Mouse (Mus musculus) midbrain, embryonic 13.5 days (tissue): ENCODE results near the gene Cfap43. TPM values are rescaled to one million over a fixed set of nuclear protein-coding genes. Genes with fewer than 3 reads are reported as not detected.

Source experiments
- ATAC-seq: fragments of 200-750 bp; cut with Nextera tagmentation; 2 replicates; pipeline ENCODE4 v1.8.0; 2017; ENCODE audit warnings: mild to moderate bottlenecking, moderate TSS enrichment, moderate library complexity
- H3K27ac ChIP-seq: fragments of 300-500 bp; sonication (generic); 2 replicates; pipeline ENCODE4 v1.5.1; 2015; ENCODE audit warnings: inconsistent platforms, mild to moderate bottlenecking, moderate library complexity
- H3K27me3 ChIP-seq: fragments of 300-500 bp; sonication (generic); 2 replicates; pipeline ENCODE4 v1.6.1; 2015; ENCODE audit warnings: mild to moderate bottlenecking, inconsistent platforms
- H3K36me3 ChIP-seq: fragments of 300-500 bp; sonication (generic); 2 replicates; pipeline ENCODE4 v1.6.1; 2015; ENCODE audit warnings: mild to moderate bottlenecking, inconsistent platforms
- H3K4me1 ChIP-seq: fragments of 300-500 bp; sonication (generic); replicated peaks from 2 replicates; pipeline ENCODE4 v1.6.1; 2015; ENCODE audit warnings: inconsistent platforms
- H3K4me2 ChIP-seq: fragments of 300-500 bp; sonication (generic); replicated peaks from 2 replicates; pipeline ENCODE4 v1.6.1; 2015; ENCODE audit warnings: moderate library complexity, mild to moderate bottlenecking, inconsistent platforms
- H3K4me3 ChIP-seq: fragments of 300-500 bp; sonication (generic); replicated peaks from 2 replicates; pipeline ENCODE4 v1.5.1; 2015; ENCODE audit warnings: mild to moderate bottlenecking, inconsistent platforms
- H3K9ac ChIP-seq: fragments of 300-500 bp; sonication (generic); replicated peaks from 2 replicates; pipeline ENCODE4 v1.6.1; 2015; ENCODE audit warnings: mild to moderate bottlenecking, inconsistent platforms
- H3K9me3 ChIP-seq: fragments of 300-500 bp; sonication (generic); 2 replicates; pipeline ENCODE4 v1.6.1; 2016; ENCODE audit warnings: mild to moderate bottlenecking, inconsistent platforms
- WGBS: fragments of 180-500 bp; shearing (Covaris S2); methylation state at CpG from one replicate; pipeline ENCODE4 v1.1.7; 2015; 5-methylcytosine and 5-hydroxymethylcytosine counted together
- polyA plus RNA-seq: library from polyadenylated mRNA; unstranded; fragments of >200 nt; fragmentation: Nextera tagmentation; extraction: Ambion mirVana; gene quantifications from 2 replicates; pipeline ENCODE4 v1.2.1, GENCODE M21; 2015

Gene Cfap43
- polyA plus RNA-seq, 1 experiment from 2014 or later, result 0.36 TPM

- H3K4me2 ChIP-seq, result no peak overlapping the region
- H3K36me3 ChIP-seq, result no peaks in the 10 kb centered on the region
- no peaks in the 10 kb centered on the region for H3K9me3 ChIP-seq
- peak overlapping the region; percentile 97 for H3K27ac ChIP-seq
- no peak overlapping the region for H3K4me3 ChIP-seq
- peaks cover 27% of the 10 kb centered on the region for H3K4me1 ChIP-seq
- ATAC-seq, result no peak
- WGBS, result 93% methylated on average over 4 of the region's 4 CpGs
- H3K9ac ChIP-seq, result no peak overlapping the region
- no peaks in the 10 kb centered on the region for H3K27me3 ChIP-seq
These were observed 8.3 kb downstream of the Cfap43 start for GRCm38 (mm10) chr19:47910751-47911150.

- 44% methylated on average over 3 of the region's 4 CpGs for WGBS
- H3K9me3 ChIP-seq, result no peaks in the 10 kb centered on the region
- peak overlapping the region; percentile 68 for H3K9ac ChIP-seq
- H3K27ac ChIP-seq, result peak overlapping the region; percentile 97
- peak; percentile 25 for ATAC-seq
- H3K4me1 ChIP-seq, result peaks cover 29% of the 10 kb centered on the region
- H3K4me2 ChIP-seq, result peak overlapping the region; percentile 54
- H3K4me3 ChIP-seq, result no peak overlapping the region
- H3K27me3 ChIP-seq, result no peaks in the 10 kb centered on the region
- no peaks in the 10 kb centered on the region for H3K36me3 ChIP-seq
These were observed 8.9 kb downstream of the Cfap43 start for GRCm38 (mm10) chr19:47910117-47910618.

GRCm38 (mm10) chr19:47909387-47910116 is 9.5 kb downstream of the Cfap43 start:
- peak; percentile 88 for ATAC-seq
- Histone ChIP-seq H3K9me3 (no peaks in the 10 kb centered on the region), H3K36me3 (no peaks in the 10 kb centered on the region), H3K27ac (peak overlapping the region; percentile 97), H3K4me2 (peak overlapping the region; percentile 54), H3K27me3 (no peaks in the 10 kb centered on the region), H3K9ac (peak overlapping the region; percentile 68), H3K4me1 (peaks cover 31% of the 10 kb centered on the region), H3K4me3 (peak overlapping the region; percentile 31)
- WGBS, result under 1% methylated on average over 10 of the region's 10 CpGs

- Histone ChIP-seq H3K27me3 (no peaks in the 10 kb centered on the region), H3K27ac (peak overlapping the region; percentile 97), H3K9ac (peak overlapping the region; percentile 68; the same call in 1 of the 2 replicates), H3K4me2 (peak overlapping the region; percentile 54), H3K4me3 (peak overlapping the region; percentile 31; the same call in 1 of the 2 replicates), H3K9me3 (no peaks in the 10 kb centered on the region), H3K36me3 (no peaks in the 10 kb centered on the region), H3K4me1 (peaks cover 31% of the 10 kb centered on the region)
- peak; percentile 57 for ATAC-seq
- 14% methylated on average over 6 of the region's 6 CpGs for WGBS
These were observed 10.1 kb downstream of the Cfap43 start for GRCm38 (mm10) chr19:47908961-47909371.

DNA sequence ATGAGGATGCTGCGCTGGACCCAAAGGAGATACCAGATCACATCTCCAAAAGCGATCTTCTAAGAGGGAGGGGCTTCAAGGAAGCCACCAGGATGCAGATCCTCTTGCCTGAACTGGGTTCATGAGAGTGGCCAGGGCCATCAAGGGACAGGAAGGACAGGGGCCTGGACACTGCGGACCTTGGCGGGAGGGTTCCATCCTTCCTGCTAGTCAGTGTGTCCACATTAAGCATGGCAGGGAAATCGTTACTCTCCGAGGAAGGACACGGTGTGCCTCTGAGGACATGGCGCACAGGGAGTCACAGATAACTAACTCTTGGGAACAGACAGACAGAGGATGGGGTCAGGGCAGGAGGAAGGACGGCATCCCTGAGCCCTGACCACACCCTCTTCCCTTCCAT is 11.5 kb downstream of the Cfap43 start:
- Histone ChIP-seq H3K4me3 (no peak overlapping the region), H3K9me3 (no peaks in the 10 kb centered on the region), H3K4me2 (no peak overlapping the region), H3K4me1 (peaks cover 35% of the 10 kb centered on the region), H3K36me3 (no peaks in the 10 kb centered on the region), H3K27ac (no peak overlapping the region), H3K27me3 (no peaks in the 10 kb centered on the region), H3K9ac (no peak overlapping the region)
- 93% methylated on average over 9 of the region's 9 CpGs for WGBS
- ATAC-seq, result no peak

- ATAC-seq, result no peak
- 94% methylated on average over 5 of the region's 5 CpGs for WGBS
These were observed 13.5 kb downstream of the Cfap43 start for GRCm38 (mm10) chr19:47905603-47906002.

GRCm38 (mm10) chr19:47905081-47905480 is 14.0 kb downstream of the Cfap43 start:
- no peak for ATAC-seq
- H3K4me3 ChIP-seq, result no peak overlapping the region
- no peaks in the 10 kb centered on the region for H3K9me3 ChIP-seq
- peaks cover 25% of the 10 kb centered on the region for H3K4me1 ChIP-seq
- no peak overlapping the region for H3K9ac ChIP-seq
- WGBS, result 85% methylated on average over 4 of the region's 4 CpGs
- H3K27ac ChIP-seq, result 0 out of 2 replicates have a peak overlapping the region, but pooled peaks have one; percentile 14
- no peaks in the 10 kb centered on the region for H3K36me3 ChIP-seq
- H3K4me2 ChIP-seq, result no peak overlapping the region
- no peaks in the 10 kb centered on the region for H3K27me3 ChIP-seq

More at GRCm38 (mm10) chr19:47905603-47906002, 13.5 kb downstream of the Cfap43 start:
- H3K27me3 ChIP-seq, result no peaks in the 10 kb centered on the region
- peaks cover 31% of the 10 kb centered on the region for H3K4me1 ChIP-seq
- no peak overlapping the region for H3K4me3 ChIP-seq
- 0 out of 2 replicates have a peak overlapping the region, but pooled peaks have one; percentile 14 for H3K27ac ChIP-seq
- no peak overlapping the region for H3K9ac ChIP-seq
- no peaks in the 10 kb centered on the region for H3K36me3 ChIP-seq
- no peak overlapping the region for H3K4me2 ChIP-seq
- H3K9me3 ChIP-seq, result no peaks in the 10 kb centered on the region

DNA sequence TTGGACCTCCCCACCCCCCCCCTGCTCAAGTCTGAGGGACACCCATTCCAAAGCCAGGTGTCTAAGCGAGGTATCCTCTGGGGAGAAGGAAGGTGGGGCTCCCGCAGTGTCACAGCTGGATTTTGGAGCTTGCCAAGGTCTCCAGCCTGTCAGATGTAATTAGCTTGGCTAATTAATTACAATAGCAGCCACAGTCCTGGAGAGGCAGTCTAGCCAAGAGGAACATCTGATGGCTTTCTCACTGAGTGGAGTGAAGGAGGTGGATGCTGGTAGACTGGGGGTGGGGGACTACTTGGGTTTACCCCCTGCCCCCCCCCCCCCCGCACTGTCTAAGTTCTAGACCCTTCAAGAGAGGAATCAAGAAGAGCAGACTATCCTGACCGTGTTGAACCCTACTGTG is 15.4 kb downstream of the Cfap43 start:
- H3K36me3 ChIP-seq, result no peaks in the 10 kb centered on the region
- WGBS, result 66% methylated on average over 4 of the region's 4 CpGs
- no peak overlapping the region for H3K4me3 ChIP-seq
- ATAC-seq, result no peak; the same call in 1 of the 2 replicates
- H3K27me3 ChIP-seq, result no peaks in the 10 kb centered on the region
- H3K4me2 ChIP-seq, result no peak overlapping the region
- no peak overlapping the region for H3K9ac ChIP-seq
- H3K4me1 ChIP-seq, result peaks cover 11% of the 10 kb centered on the region
- H3K9me3 ChIP-seq, result no peaks in the 10 kb centered on the region
- H3K27ac ChIP-seq, result no peak overlapping the region

- Histone ChIP-seq H3K27ac (no peak overlapping the region), H3K9ac (no peak overlapping the region), H3K4me3 (no peak overlapping the region), H3K4me1 (peaks cover 7% of the 10 kb centered on the region; the same call in 1 of the 2 replicates), H3K36me3 (peaks cover 6% of the 10 kb centered on the region), H3K4me2 (no peak overlapping the region), H3K9me3 (no peaks in the 10 kb centered on the region), H3K27me3 (no peaks in the 10 kb centered on the region)
- no peak for ATAC-seq
- 72% methylated on average over 13 of the region's 13 CpGs for WGBS
These were observed 16.5 kb downstream of the Cfap43 start for GRCm38 (mm10) chr19:47902316-47903201.

DNA sequence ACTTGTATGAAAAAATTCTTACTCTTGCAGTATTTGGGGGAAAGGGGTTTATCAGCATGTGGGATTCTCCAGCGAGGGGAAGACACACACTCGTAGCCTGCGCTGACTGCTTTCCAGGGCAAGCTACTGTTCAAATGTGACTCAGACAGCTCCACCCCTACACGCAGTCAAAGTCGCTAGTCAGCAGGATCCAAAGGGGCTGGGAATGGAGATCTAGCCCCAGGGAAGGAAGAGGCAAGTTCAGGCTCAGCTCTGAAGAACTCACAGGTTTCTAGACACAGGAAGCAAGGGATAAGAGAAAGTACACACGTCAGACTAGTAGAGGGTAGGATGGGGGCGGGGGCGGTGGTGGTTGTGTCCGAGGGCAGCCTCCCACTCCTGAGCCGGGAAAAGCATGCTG is 18.5 kb downstream of the Cfap43 start:
- H3K36me3 ChIP-seq, result peaks cover 26% of the 10 kb centered on the region
- no peaks in the 10 kb centered on the region for H3K27me3 ChIP-seq
- peaks cover 7% of the 10 kb centered on the region; the same call in 1 of the 2 replicates for H3K4me1 ChIP-seq
- no peaks in the 10 kb centered on the region for H3K9me3 ChIP-seq
- ATAC-seq, result no peak
- 91% methylated on average over 10 of the region's 10 CpGs for WGBS
- H3K27ac ChIP-seq, result no peak overlapping the region
- H3K9ac ChIP-seq, result no peak overlapping the region
- H3K4me2 ChIP-seq, result no peak overlapping the region
- H3K4me3 ChIP-seq, result no peak overlapping the region

GRCm38 (mm10) chr19:47900012-47900411 is 19.1 kb downstream of the Cfap43 start:
- no peak overlapping the region for H3K4me3 ChIP-seq
- ATAC-seq, result no peak
- no peaks in the 10 kb centered on the region for H3K27me3 ChIP-seq
- peaks cover 4% of the 10 kb centered on the region; the same call in 1 of the 2 replicates for H3K4me1 ChIP-seq
- H3K9me3 ChIP-seq, result no peaks in the 10 kb centered on the region
- WGBS, result 68% methylated on average over 6 of the region's 6 CpGs
- H3K4me2 ChIP-seq, result no peak overlapping the region
- no peak overlapping the region for H3K27ac ChIP-seq
- peaks cover 32% of the 10 kb centered on the region for H3K36me3 ChIP-seq
- H3K9ac ChIP-seq, result no peak overlapping the region
